ENCODE assay signal across 9 mouse cellular contexts in genomic region chr11:83421305-83421704, GRCm38 (mm10). TPM values are rescaled to one million over a fixed set of nuclear protein-coding genes. Genes with fewer than 3 reads are reported as not detected.
DNase-seq lines count a peak whose midpoint lies in the region; ATAC-seq and TF ChIP-seq lines count a peak whose summit lies in the region.
"Had no signal": no experiment of that assay in that cellular context is flagged by ENCODE, and none has a peak within 500 bp of the region (broad histone marks: within the 10 kb centered on the region; RNA-seq: fewer than 3 reads in every experiment).

No protein-coding gene starts in this region.

- H3K79me2 ChIP-seq in MEL (ENCODE audit: control insufficient read depth, insufficient read depth, low read length, poor library complexity) = no peaks in the 10 kb centered on the region

- no peak for TF ChIP-seq CTCF in MEL (IDR thresholded peaks at IDR 0.05 in 2 of 3, conservative IDR thresholded peaks at IDR 0.05 in 1 of 3; ENCODE audit: control insufficient read depth in 1 of 3, insufficient read depth in 1 of 3, low read depth in 2 of 3, low read length in 3 of 3, poor library complexity in 1 of 3, severe bottlenecking in 1 of 3)

- no peaks in the 10 kb centered on the region for H3K9me3 ChIP-seq in hindbrain, embryonic 14.5 days (ENCODE audit: control insufficient read depth, low read length)
- H3K9me3 ChIP-seq in hindbrain, embryonic 16.5 days (ENCODE audit: control insufficient read depth, low read length) = no peaks in the 10 kb centered on the region
- H3K9me3 ChIP-seq in MEL (replicated peaks; ENCODE audit: insufficient read depth, low read length) = no peaks in the 10 kb centered on the region
- H3K9me3 ChIP-seq: hindbrain, embryonic 15.5 days had no signal

- TF ChIP-seq RAD21 in MEL (IDR thresholded peaks at IDR 0.05; ENCODE audit: low read depth, low read length) = no peak

- H3K4me1 ChIP-seq in hindbrain, embryonic 14.5 days (replicated peaks; ENCODE audit: control insufficient read depth, insufficient read depth, low read length) = no peaks in the 10 kb centered on the region; the same call in 1 of the 2 replicates
- peaks cover 11% of the 10 kb centered on the region for H3K4me1 ChIP-seq in hindbrain, embryonic 16.5 days (ENCODE audit: control insufficient read depth, insufficient read depth, low read depth, low read length)
- no peaks in the 10 kb centered on the region for H3K4me1 ChIP-seq in MEL (ENCODE audit: control insufficient read depth in 1 of 2, insufficient read depth in 2 of 2, low read length in 2 of 2)

- no peak for TF ChIP-seq POLR2A in MEL (IDR thresholded peaks at IDR 0.05; ENCODE audit: control insufficient read depth in 1 of 2, insufficient read depth in 1 of 2, low read depth in 1 of 2, low read length in 2 of 2, poor library complexity in 1 of 2)

- TF ChIP-seq EP300 in MEL (IDR thresholded peaks at IDR 0.05; ENCODE audit: low read depth in 1 of 2, low read length in 2 of 2) = no peak

- 4% methylated on average over 9 of the region's 9 CpGs for WGBS in hindbrain, embryonic 14.5 days
- 7% methylated on average over 9 of the region's 9 CpGs for WGBS in hindbrain, embryonic 16.5 days
- 3% methylated on average over 9 of the region's 9 CpGs for WGBS in large intestine, adult 2 months

- H3K9ac ChIP-seq in hindbrain, embryonic 14.5 days = no peak overlapping the region
- H3K9ac ChIP-seq in hindbrain, embryonic 16.5 days (ENCODE audit: low read depth, low read length) = no peak overlapping the region
- no peak overlapping the region for H3K9ac ChIP-seq in MEL (ENCODE audit: control insufficient read depth, low read depth, low read length, poor library complexity, severe bottlenecking)
- H3K9ac ChIP-seq: hindbrain, embryonic 15.5 days had no signal

- H3K4me3 ChIP-seq in hindbrain, embryonic 14.5 days (replicated peaks; ENCODE audit: low read length) = no peak overlapping the region
- no peak overlapping the region for H3K4me3 ChIP-seq in hindbrain, embryonic 16.5 days (ENCODE audit: low read length)
- no peak overlapping the region for H3K4me3 ChIP-seq in MEL (ENCODE audit: control insufficient read depth in 1 of 2, insufficient read depth in 1 of 2, low read depth in 2 of 2, low read length in 2 of 2)
- H3K4me3 ChIP-seq: hindbrain, embryonic 15.5 days had no signal

- ATAC-seq in hindbrain, embryonic 14.5 days (ENCODE audit: low FRiP score) = no peak
- ATAC-seq in hindbrain, embryonic 16.5 days = no peak
- ATAC-seq in frontal cortex, adult (ENCODE audit: low TSS enrichment) = no peak

- peaks cover 26% of the 10 kb centered on the region for H3K27me3 ChIP-seq in hindbrain, embryonic 14.5 days (ENCODE audit: control insufficient read depth, insufficient read depth, low read length)
- peaks cover 8% of the 10 kb centered on the region for H3K27me3 ChIP-seq in hindbrain, embryonic 16.5 days (replicated peaks; ENCODE audit: control insufficient read depth, insufficient read depth, low read length)
- no peaks in the 10 kb centered on the region for H3K27me3 ChIP-seq in MEL (ENCODE audit: control insufficient read depth in 1 of 2, insufficient read depth in 2 of 2, low read length in 2 of 2)

- no peak overlapping the region for H3K4me2 ChIP-seq in hindbrain, embryonic 14.5 days (replicated peaks)
- no peak overlapping the region for H3K4me2 ChIP-seq in hindbrain, embryonic 16.5 days (ENCODE audit: low read length)
- H3K4me2 ChIP-seq: hindbrain, embryonic 15.5 days had no signal

- DNase-seq in hindbrain, embryonic 14.5 days (ENCODE audit: low spot score) = peak; percentile 70
- peak; percentile 85 for DNase-seq in MEL (ENCODE audit: low read depth, low spot score)
- peak; percentile 88 for DNase-seq in embryo, embryonic 11 days
- peak; percentile 28 for DNase-seq in large intestine, adult 2 months (ENCODE audit: low read depth, low spot score)
- DNase-seq in ovary, postnatal 14 days (ENCODE audit: low spot score) = peak; percentile 63
- no peak for DNase-seq in left cerebral cortex, adult 18-20 months (ENCODE audit: low spot score in 2 of 2)

- no peak overlapping the region for H3K27ac ChIP-seq in hindbrain, embryonic 14.5 days
- no peak overlapping the region for H3K27ac ChIP-seq in hindbrain, embryonic 16.5 days (ENCODE audit: low read depth, low read length)
- no peak overlapping the region for H3K27ac ChIP-seq in MEL (ENCODE audit: control insufficient read depth, low read depth, low read length)
- H3K27ac ChIP-seq: hindbrain, embryonic 15.5 days had no signal

- H3K36me3 ChIP-seq in hindbrain, embryonic 14.5 days (replicated peaks; ENCODE audit: control insufficient read depth, insufficient read depth) = no peaks in the 10 kb centered on the region
- no peaks in the 10 kb centered on the region for H3K36me3 ChIP-seq in hindbrain, embryonic 16.5 days (ENCODE audit: control insufficient read depth, insufficient read depth, low read length)
- H3K36me3 ChIP-seq in MEL (ENCODE audit: control insufficient read depth in 1 of 2, insufficient read depth in 2 of 2, low read length in 2 of 2) = no peaks in the 10 kb centered on the region; a peak in 1 of 4 replicates
- H3K36me3 ChIP-seq: hindbrain, embryonic 15.5 days had no signal

TF ChIP-seq in MEL, 35 proteins besides CTCF, POLR2A, EP300 and RAD21:
- TF ChIP-seq MXI1 (IDR thresholded peaks at IDR 0.05; ENCODE audit: low read depth, low read length) = peak; percentile 59; the same call in 1 of the 2 replicates
- no peak for TF ChIP-seq ZMIZ1 (IDR thresholded peaks at IDR 0.05; ENCODE audit: low read depth, low read length)
- peak; percentile 81 for TF ChIP-seq SIN3A (IDR thresholded peaks at IDR 0.05; ENCODE audit: low read length)

RNA-seq across cellular contexts. Expression of gene Gas2l2, which starts 8.0 kb away (rescaled TPM):
- 0.97 and 1.5 TPM in 2 replicates for polyA plus RNA-seq in hindbrain, embryonic 14.5 days (2014; fragmentation: Nextera tagmentation; extraction: Ambion mirVana)
- 0.92 and 1.2 TPM in 2 replicates for polyA plus RNA-seq in hindbrain, embryonic 16.5 days (2015; fragmentation: Nextera tagmentation; extraction: Ambion mirVana)
- total RNA-seq in MEL (2012; rRNA removed) = not detected in 2 replicates
- not detected for polyA plus RNA-seq in MEL (2012; ENCODE audit: insufficient read depth in 1 of 2, insufficient read length in 2 of 2, low read depth in 1 of 2, low replicate concordance in 2 of 2, missing spikeins in 1 of 2)
- polyA plus RNA-seq in large intestine, adult 2 months (2012; rRNA removed) = 0.38 and 0.48 TPM in 2 replicates
- not detected for total RNA-seq in left cerebral cortex, adult 18-20 months (2021)

RNA-seq across cellular contexts. Expression of gene Rasl10b, which starts 12.4 kb away (rescaled TPM):
- polyA plus RNA-seq in hindbrain, embryonic 14.5 days (2014; fragmentation: Nextera tagmentation; extraction: Ambion mirVana) = 27.1 and 28.6 TPM in 2 replicates
- polyA plus RNA-seq in hindbrain, embryonic 16.5 days (2015; fragmentation: Nextera tagmentation; extraction: Ambion mirVana) = 15.1 and 32.7 TPM in 2 replicates
- total RNA-seq in MEL (2012; rRNA removed) = not detected in 2 replicates
- polyA plus RNA-seq in MEL (2012; ENCODE audit: insufficient read depth in 1 of 2, insufficient read length in 2 of 2, low read depth in 1 of 2, low replicate concordance in 2 of 2, missing spikeins in 1 of 2) = under 1 TPM in 1 of 2 experiments, not detected in 1; 0.04 TPM
- 0.84 and 1.1 TPM in 2 replicates for polyA plus RNA-seq in large intestine, adult 2 months (2012; rRNA removed)
- total RNA-seq in left cerebral cortex, adult 18-20 months (2021) = 100 to 1,000 TPM; 268 to 269 TPM

RNA-seq across cellular contexts. Expression of gene 1700020L24Rik, which starts 16.2 kb away (rescaled TPM):
- polyA plus RNA-seq in hindbrain, embryonic 14.5 days (2014; fragmentation: Nextera tagmentation; extraction: Ambion mirVana) = 0.39 and 0.60 TPM in 2 replicates
- polyA plus RNA-seq in hindbrain, embryonic 16.5 days (2015; fragmentation: Nextera tagmentation; extraction: Ambion mirVana) = 0.50 and 0.56 TPM in 2 replicates
- not detected in 2 replicates for total RNA-seq in MEL (2012; rRNA removed)
- under 1 TPM in 1 of 2 experiments, not detected in 1; 0.60 TPM for polyA plus RNA-seq in MEL (2012; ENCODE audit: insufficient read depth in 1 of 2, insufficient read length in 2 of 2, low read depth in 1 of 2, low replicate concordance in 2 of 2, missing spikeins in 1 of 2)
- polyA plus RNA-seq in large intestine, adult 2 months (2012; rRNA removed) = 1.6 and 1.7 TPM in 2 replicates
- under 1 TPM; 0.47 to 0.53 TPM for total RNA-seq in left cerebral cortex, adult 18-20 months (2021)

RNA-seq across cellular contexts. Expression of gene Mmp28, which starts 41.6 kb away (rescaled TPM):
- polyA plus RNA-seq in hindbrain, embryonic 14.5 days (2014; fragmentation: Nextera tagmentation; extraction: Ambion mirVana) = 3.9 and 4.2 TPM in 2 replicates
- polyA plus RNA-seq in hindbrain, embryonic 16.5 days (2015; fragmentation: Nextera tagmentation; extraction: Ambion mirVana) = 3.2 and 3.4 TPM in 2 replicates
- not detected in 2 replicates for total RNA-seq in MEL (2012; rRNA removed)
- polyA plus RNA-seq in MEL (2012; ENCODE audit: insufficient read depth in 1 of 2, insufficient read length in 2 of 2, low read depth in 1 of 2, low replicate concordance in 2 of 2, missing spikeins in 1 of 2) = under 1 TPM in 1 of 2 experiments, not detected in 1; 0.03 TPM
- 2.1 and 5.6 TPM in 2 replicates for polyA plus RNA-seq in large intestine, adult 2 months (2012; rRNA removed)
- 1 to 10 TPM; 2.5 to 3.9 TPM for total RNA-seq in left cerebral cortex, adult 18-20 months (2021)

RNA-seq across cellular contexts. Expression of gene Taf15, which starts 51.6 kb away (rescaled TPM):
- 9.4 and 11.3 TPM in 2 replicates for polyA plus RNA-seq in hindbrain, embryonic 14.5 days (2014; fragmentation: Nextera tagmentation; extraction: Ambion mirVana)
- 7.3 and 9.4 TPM in 2 replicates for polyA plus RNA-seq in hindbrain, embryonic 16.5 days (2015; fragmentation: Nextera tagmentation; extraction: Ambion mirVana)
- 31.8 and 51.2 TPM in 2 replicates for total RNA-seq in MEL (2012; rRNA removed)
- 100 to 1,000 TPM in 1 of 2 experiments, not detected in 1; 236 TPM for polyA plus RNA-seq in MEL (2012; ENCODE audit: insufficient read depth in 1 of 2, insufficient read length in 2 of 2, low read depth in 1 of 2, low replicate concordance in 2 of 2, missing spikeins in 1 of 2)
- 10.5 and 13.9 TPM in 2 replicates for polyA plus RNA-seq in large intestine, adult 2 months (2012; rRNA removed)
- 10 to 100 TPM; 56.2 to 60.3 TPM for total RNA-seq in left cerebral cortex, adult 18-20 months (2021)

Comparison
In these comparisons a context has a peak if more than half of its experiments do, and no peak if none do; other contexts are left out.
1. DNase-seq: peak in hindbrain, embryonic 14.5 days (single experiment), MEL (single experiment), embryo, embryonic 11 days (single experiment), large intestine, adult 2 months (single experiment) and ovary, postnatal 14 days (single experiment); none in left cerebral cortex, adult 18-20 months (0 of 2).